Mouse (Mus musculus): Measurements from ENCODE around the gene Adipoq.

DNA sequence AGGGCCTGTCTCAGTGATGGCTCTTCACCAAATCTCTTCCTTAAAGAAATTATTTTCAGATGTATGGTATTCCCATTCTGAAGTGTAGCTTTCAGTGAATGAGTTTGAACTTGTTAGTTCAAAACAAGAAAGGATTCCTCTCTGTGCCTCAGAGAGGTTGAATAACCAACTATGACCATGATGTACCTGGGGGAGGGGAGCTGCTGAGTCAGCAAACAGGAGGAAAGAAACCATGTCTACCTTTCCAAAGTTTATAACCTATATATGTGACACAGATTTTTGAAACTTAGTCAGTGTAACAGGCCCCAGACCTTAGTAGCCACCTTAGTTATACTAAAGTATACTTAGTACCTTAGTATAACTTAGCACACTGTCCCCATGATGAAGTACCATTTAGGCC, 55.2 kb downstream of the Adipoq start:
- TF ChIP-seq CTCF (IDR thresholded peaks at IDR 0.05; ENCODE audit: low read depth) (no peak), EP300 (IDR thresholded peaks at IDR 0.05; ENCODE audit: low read depth) (no peak)

Data from liver, embryonic 14.5 days (tissue).